Mouse (Mus musculus) gastrocnemius, postnatal 10 days (tissue): ENCODE results near the gene Enpp1. TPM values are rescaled to one million over a fixed set of nuclear protein-coding genes. Genes with fewer than 3 reads are reported as not detected.

ENCODE experiments used
- DNase-seq: peaks from one replicate; pipeline ENCODE4 v3.0.0; 2021; ENCODE audit warnings: mixed read lengths
- total RNA-seq, 2 experiments: library from RNA; stranded (reverse); gene quantifications; 2 replicates each; pipeline ENCODE4 v1.2.3; 2021

The Enpp1 gene
- total RNA-seq, 2 experiments from 2014 or later = 7.6 to 10.7 TPM

- no peak for DNase-seq
These were observed 888 bp downstream of the Enpp1 start for GRCm38 (mm10) chr10:24711071-24711470.

- DNase-seq = no peak
These were observed 1.6 kb downstream of the Enpp1 start for GRCm38 (mm10) chr10:24710361-24710760.

- DNase-seq = no peak
These were observed 4.2 kb downstream of the Enpp1 start for GRCm38 (mm10) chr10:24707745-24708144.

GRCm38 (mm10) chr10:24706431-24707140 lies 5.4 kb downstream of the Enpp1 start:
- DNase-seq = no peak

GRCm38 (mm10) chr10:24702698-24703097 lies 9.3 kb downstream of the Enpp1 start:
- no peak for DNase-seq

GRCm38 (mm10) chr10:24698131-24698775 lies 13.7 kb downstream of the Enpp1 start:
- DNase-seq = no peak

- DNase-seq = no peak
These were observed 15.2 kb downstream of the Enpp1 start for GRCm38 (mm10) chr10:24696761-24697160.

- no peak for DNase-seq
These were observed 16.2 kb downstream of the Enpp1 start for GRCm38 (mm10) chr10:24695786-24696185.

GRCm38 (mm10) chr10:24682518-24683104 lies 29.3 kb downstream of the Enpp1 start:
- no peak for DNase-seq

GRCm38 (mm10) chr10:24677681-24678080 lies 34.3 kb downstream of the Enpp1 start:
- DNase-seq = no peak

- no peak for DNase-seq
These were observed 37.7 kb downstream of the Enpp1 start for GRCm38 (mm10) chr10:24674261-24674660.

- DNase-seq = no peak
These were observed 39.0 kb downstream of the Enpp1 start for GRCm38 (mm10) chr10:24672948-24673347.

GRCm38 (mm10) chr10:24670548-24670947 lies 41.4 kb downstream of the Enpp1 start:
- DNase-seq = no peak

- no peak for DNase-seq
These were observed 60.9 kb downstream of the Enpp1 start for GRCm38 (mm10) chr10:24650990-24651569.

- DNase-seq = no peak
These were observed 63.8 kb downstream of the Enpp1 start for GRCm38 (mm10) chr10:24647996-24648738.

- DNase-seq = no peak
These were observed 66.8 kb downstream of the Enpp1 start for GRCm38 (mm10) chr10:24645169-24645568.

- no peak for DNase-seq
These were observed 69.0 kb downstream of the Enpp1 start for GRCm38 (mm10) chr10:24642796-24643580.

GRCm38 (mm10) chr10:24641416-24642140 lies 70.4 kb downstream of the Enpp1 start:
- no peak for DNase-seq

GRCm38 (mm10) chr10:24640186-24640875 lies 71.6 kb downstream of the Enpp1 start:
- DNase-seq = no peak

GRCm38 (mm10) chr10:24639596-24639995 lies 72.4 kb downstream of the Enpp1 start:
- no peak for DNase-seq
